Mouse (Mus musculus) liver, embryonic 13.5 days (tissue): ENCODE measurements at regions not wholly inside any gene's neighbourhood (a gene's known extent, or its start where the extent isn't known, plus 50 kb on each side); places are given as distances from the start of the nearest gene placed in this dataset.
A peak's percentile ranks its signal among the peaks of the same experiment; 100 is the strongest.

Source experiments
- ATAC-seq: fragments of 200-750 bp; cut with Nextera tagmentation; 2 replicates; pipeline ENCODE4 v1.8.0; 2017; ENCODE audit warnings: low read depth, mild to moderate bottlenecking, moderate number of reproducible peaks, moderate library complexity
- DNase-seq: peaks from one replicate; pipeline ENCODE4 v3.0.0; 2022
- H3K27ac ChIP-seq: fragments of 300-500 bp; sonication (generic); 2 replicates; pipeline ENCODE4 v1.5.1; 2015; ENCODE audit warnings: moderate library complexity, mild to moderate bottlenecking, inconsistent platforms
- H3K27me3 ChIP-seq: fragments of 300-500 bp; sonication (generic); 2 replicates; pipeline ENCODE4 v1.6.1; 2015; ENCODE audit warnings: mild to moderate bottlenecking, inconsistent platforms
- H3K36me3 ChIP-seq: fragments of 300-500 bp; sonication (generic); 2 replicates; pipeline ENCODE4 v1.6.1; 2015; ENCODE audit warnings: mild to moderate bottlenecking, inconsistent platforms
- H3K4me1 ChIP-seq: fragments of 300-500 bp; sonication (generic); replicated peaks from 2 replicates; pipeline ENCODE4 v1.6.1; 2015; ENCODE audit warnings: inconsistent platforms
- H3K4me2 ChIP-seq: fragments of 300-500 bp; sonication (generic); 2 replicates; pipeline ENCODE4 v1.6.1; 2015; ENCODE audit warnings: inconsistent platforms, mild to moderate bottlenecking, moderate library complexity
- H3K4me3 ChIP-seq: fragments of 300-500 bp; sonication (generic); replicated peaks from 2 replicates; pipeline ENCODE4 v1.5.1; 2015; ENCODE audit warnings: mild to moderate bottlenecking, inconsistent platforms
- H3K9ac ChIP-seq: fragments of 300-500 bp; sonication (generic); 2 replicates; pipeline ENCODE4 v1.6.1; 2015; ENCODE audit warnings: mild to moderate bottlenecking, inconsistent platforms
- H3K9me3 ChIP-seq: fragments of 300-500 bp; sonication (generic); replicated peaks from 2 replicates; pipeline ENCODE4 v1.6.1; 2016; ENCODE audit warnings: inconsistent platforms
- WGBS: fragments of 180-500 bp; shearing (Covaris S2); methylation state at CpG from one replicate; pipeline ENCODE4 v1.1.7; 2015; ENCODE audit not compliant: insufficient replicate concordance; 5-methylcytosine and 5-hydroxymethylcytosine counted together

GRCm38 (mm10) chr10:120610076-120610475, 133.8 kb upstream of the Hmga2 start:
- no peaks in the 10 kb centered on the region for H3K27me3 ChIP-seq
- no peak overlapping the region for H3K27ac ChIP-seq
- no peak overlapping the region for H3K4me2 ChIP-seq
- DNase-seq: no peak
- H3K36me3 ChIP-seq: no peaks in the 10 kb centered on the region
- H3K4me3 ChIP-seq: no peak overlapping the region
- H3K9ac ChIP-seq: no peak overlapping the region
- ATAC-seq: no peak
- 61% methylated on average over 10 of the region's 10 CpGs for WGBS
- no peaks in the 10 kb centered on the region for H3K9me3 ChIP-seq
- no peaks in the 10 kb centered on the region for H3K4me1 ChIP-seq

- ATAC-seq (no peak), DNase-seq (no peak)
- H3K4me1 ChIP-seq: no peaks in the 10 kb centered on the region
- no peak overlapping the region for H3K4me3 ChIP-seq
- no peaks in the 10 kb centered on the region for H3K27me3 ChIP-seq
- H3K9ac ChIP-seq: no peak overlapping the region
- no peaks in the 10 kb centered on the region for H3K36me3 ChIP-seq
- 63% methylated on average over 7 of the region's 7 CpGs for WGBS
- no peak overlapping the region for H3K27ac ChIP-seq
- H3K4me2 ChIP-seq: no peak overlapping the region
- no peaks in the 10 kb centered on the region for H3K9me3 ChIP-seq
These were observed 128.2 kb upstream of the Hmga2 start for GRCm38 (mm10) chr10:120604506-120604905.

GRCm38 (mm10) chr10:120603167-120603566, 126.9 kb upstream of the Hmga2 start:
- Histone ChIP-seq H3K4me2 (no peak overlapping the region), H3K4me1 (no peaks in the 10 kb centered on the region), H3K9me3 (no peaks in the 10 kb centered on the region), H3K36me3 (no peaks in the 10 kb centered on the region), H3K27me3 (no peaks in the 10 kb centered on the region), H3K9ac (no peak overlapping the region), H3K27ac (no peak overlapping the region), H3K4me3 (no peak overlapping the region)
- ATAC-seq (no peak), DNase-seq (no peak)
- WGBS: 66% methylated on average over 4 of the region's 4 CpGs

DNA sequence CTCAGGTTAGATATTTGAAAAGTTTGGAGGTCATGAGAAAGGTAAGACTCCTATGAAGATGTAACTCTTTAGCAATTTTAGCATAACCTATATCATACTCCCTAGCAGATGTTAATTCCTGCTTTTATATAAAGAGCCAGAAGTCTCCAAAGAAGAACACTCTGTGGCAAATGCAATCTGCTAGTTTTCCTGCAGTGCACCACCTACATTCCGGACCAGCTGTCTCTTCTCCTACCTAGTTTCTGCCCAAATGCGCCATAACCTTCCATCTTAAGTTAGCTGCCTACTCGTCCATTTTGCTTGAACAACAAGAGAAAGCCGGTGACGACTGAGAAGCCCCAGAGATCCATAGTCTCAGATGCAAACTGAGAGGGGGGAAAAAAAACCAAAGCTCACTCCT, 124.5 kb upstream of the Hmga2 start:
- no peak overlapping the region for H3K9ac ChIP-seq
- no peaks in the 10 kb centered on the region for H3K4me1 ChIP-seq
- no peaks in the 10 kb centered on the region for H3K36me3 ChIP-seq
- no peak overlapping the region for H3K27ac ChIP-seq
- ATAC-seq: no peak
- DNase-seq: no peak
- no peak overlapping the region for H3K4me3 ChIP-seq
- H3K9me3 ChIP-seq: no peaks in the 10 kb centered on the region
- 83% methylated on average over 5 of the region's 5 CpGs for WGBS
- no peaks in the 10 kb centered on the region for H3K27me3 ChIP-seq
- H3K4me2 ChIP-seq: no peak overlapping the region

- Histone ChIP-seq H3K4me2 (no peak overlapping the region), H3K9ac (no peak overlapping the region), H3K9me3 (no peaks in the 10 kb centered on the region), H3K27ac (no peak overlapping the region), H3K4me3 (no peak overlapping the region), H3K27me3 (no peaks in the 10 kb centered on the region), H3K4me1 (no peaks in the 10 kb centered on the region), H3K36me3 (no peaks in the 10 kb centered on the region)
- no peak for ATAC-seq
- DNase-seq: no peak
- WGBS: 75% methylated on average over 6 of the region's 6 CpGs
These were observed 123.3 kb upstream of the Hmga2 start for GRCm38 (mm10) chr10:120599551-120599950.

DNA sequence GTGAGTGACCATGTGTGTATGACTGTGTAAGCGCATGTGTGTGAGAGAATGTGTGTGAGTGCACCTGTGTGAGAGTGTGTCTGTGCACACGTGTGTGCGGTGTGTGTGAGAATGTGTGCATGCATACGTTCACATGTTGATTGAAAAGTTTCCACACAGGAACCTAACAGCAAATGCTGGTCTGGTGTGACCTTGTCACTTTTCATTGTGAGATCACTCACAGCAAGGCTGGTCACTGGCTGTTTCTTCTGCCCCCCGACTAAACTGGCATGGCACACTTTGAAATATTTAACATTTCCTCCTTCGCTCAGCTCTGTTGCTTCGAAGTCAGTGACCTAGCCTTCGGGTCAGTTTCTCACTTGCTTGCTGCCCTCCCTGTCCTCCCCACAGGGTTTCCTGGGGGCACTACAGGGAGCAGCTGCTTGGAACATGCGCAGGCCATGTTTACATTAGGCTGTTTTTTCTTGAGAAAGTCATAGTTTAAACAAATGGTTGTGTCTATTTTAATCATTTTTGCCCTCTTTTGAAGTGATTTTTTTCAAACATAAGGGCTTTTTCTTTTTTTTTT, 121.1 kb upstream of the Hmga2 start:
- Histone ChIP-seq H3K27me3 (no peaks in the 10 kb centered on the region), H3K4me3 (no peak overlapping the region), H3K4me2 (no peak overlapping the region), H3K36me3 (no peaks in the 10 kb centered on the region), H3K9me3 (no peaks in the 10 kb centered on the region), H3K9ac (no peak overlapping the region), H3K27ac (no peak overlapping the region), H3K4me1 (no peaks in the 10 kb centered on the region)
- no peak for DNase-seq
- no peak for ATAC-seq
- 58% methylated on average over 9 of the region's 9 CpGs for WGBS

DNA sequence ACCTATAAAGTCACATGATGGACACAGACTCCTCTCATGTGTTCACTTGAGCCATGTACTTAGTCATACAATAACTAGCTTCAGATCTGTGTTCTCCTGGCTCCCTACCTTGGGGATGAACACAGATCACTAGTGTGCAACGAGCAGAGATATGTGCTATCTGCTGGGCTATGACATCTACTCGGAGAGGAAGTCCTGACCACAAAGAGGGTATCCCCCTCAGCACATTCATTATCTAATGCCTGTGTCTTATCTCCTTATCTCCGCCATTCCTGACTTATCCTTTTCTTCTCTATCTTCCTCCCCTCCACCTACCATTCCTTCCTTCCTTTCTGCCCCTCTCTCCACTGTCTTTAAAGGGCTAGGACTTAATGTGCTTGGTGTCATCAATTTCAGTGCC, 118.9 kb upstream of the Hmga2 start:
- H3K4me3 ChIP-seq: no peak overlapping the region
- WGBS: 35% methylated on average over 3 of the region's 3 CpGs

DNA sequence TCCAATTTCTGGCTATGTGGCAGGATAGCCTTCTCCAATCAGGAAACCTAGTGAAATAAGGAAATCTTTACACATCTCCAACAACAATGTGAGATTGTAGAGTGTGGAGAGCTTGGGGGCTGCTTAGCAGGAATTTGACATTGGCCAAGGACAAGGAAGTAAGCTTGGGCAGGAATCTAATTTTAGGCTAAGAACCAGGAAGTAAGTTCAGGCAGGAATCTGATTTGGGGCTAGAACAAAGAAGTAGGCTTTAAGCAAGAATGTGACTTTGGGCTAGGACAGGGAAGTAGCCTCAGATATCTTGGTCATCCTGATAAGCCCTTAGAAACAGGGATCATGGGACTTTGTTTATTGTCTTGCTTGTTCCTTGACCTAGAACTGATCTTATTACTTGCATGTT, 117.6 kb upstream of the Hmga2 start:
- Histone ChIP-seq H3K4me3 (no peak overlapping the region), H3K9ac (no peak overlapping the region), H3K27ac (no peak overlapping the region), H3K4me2 (no peak overlapping the region), H3K9me3 (no peaks in the 10 kb centered on the region), H3K27me3 (no peaks in the 10 kb centered on the region), H3K4me1 (no peaks in the 10 kb centered on the region), H3K36me3 (no peaks in the 10 kb centered on the region)
- ATAC-seq: no peak
- DNase-seq: no peak

More for the DNA sequence above, 118.9 kb upstream of the Hmga2 start:
- ATAC-seq: no peak
- H3K9ac ChIP-seq: no peak overlapping the region
- no peak for DNase-seq
- H3K27me3 ChIP-seq: no peaks in the 10 kb centered on the region
- H3K4me1 ChIP-seq: no peaks in the 10 kb centered on the region
- H3K4me2 ChIP-seq: no peak overlapping the region
- H3K9me3 ChIP-seq: no peaks in the 10 kb centered on the region
- no peak overlapping the region for H3K27ac ChIP-seq
- H3K36me3 ChIP-seq: no peaks in the 10 kb centered on the region

DNA sequence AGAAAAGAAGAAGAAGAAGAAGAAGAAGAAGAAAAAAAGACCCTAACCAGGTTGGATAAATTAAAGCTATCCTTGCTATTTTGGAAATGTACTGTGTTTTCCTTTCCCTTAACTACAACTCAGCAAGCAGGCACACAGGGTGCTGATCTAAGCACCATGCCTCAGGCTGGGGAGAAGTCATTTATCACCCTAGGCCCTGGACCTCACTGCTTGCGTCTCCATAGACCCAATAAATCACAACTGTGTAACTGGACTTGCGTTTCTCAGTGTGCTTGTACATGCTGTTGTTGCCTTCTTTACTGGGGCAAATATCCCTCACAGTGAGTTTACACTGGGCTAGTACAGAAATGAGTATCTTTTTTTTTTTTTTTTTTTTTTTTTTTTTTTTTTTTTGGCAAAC, 113.4 kb upstream of the Hmga2 start:
- no peak for ATAC-seq
- Histone ChIP-seq H3K9me3 (no peaks in the 10 kb centered on the region), H3K4me1 (no peaks in the 10 kb centered on the region), H3K36me3 (no peaks in the 10 kb centered on the region), H3K27ac (no peak overlapping the region), H3K4me2 (no peak overlapping the region), H3K27me3 (no peaks in the 10 kb centered on the region), H3K4me3 (no peak overlapping the region), H3K9ac (no peak overlapping the region)
- 57% methylated on average over 2 of the region's 2 CpGs for WGBS
- DNase-seq: no peak

GRCm38 (mm10) chr10:120587854-120588633, 111.8 kb upstream of the Hmga2 start:
- H3K4me2 ChIP-seq: no peak overlapping the region
- WGBS: 64% methylated on average over 8 of the region's 8 CpGs

DNA sequence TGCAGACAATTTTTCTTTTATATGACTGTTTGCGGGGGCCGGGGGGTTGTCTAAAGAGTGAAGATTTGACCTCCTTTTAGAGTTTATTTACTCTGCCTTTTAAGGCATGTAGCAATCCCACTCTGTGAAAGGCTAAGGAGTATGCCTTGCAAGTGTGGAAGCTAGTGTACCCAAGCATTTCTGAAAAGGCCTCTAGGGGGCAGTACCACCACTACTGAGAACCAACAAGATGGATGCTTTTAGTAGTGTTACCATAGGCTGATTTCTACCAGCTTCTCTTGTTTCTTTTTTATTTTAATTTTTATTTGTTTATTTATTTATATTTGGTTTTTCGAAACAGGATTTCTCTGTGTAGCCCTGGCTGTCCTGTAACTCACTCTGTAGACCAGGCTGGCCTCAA, 110.9 kb upstream of the Hmga2 start:
- DNase-seq (peak; percentile 9), ATAC-seq (no peak)
- no peak overlapping the region for H3K4me3 ChIP-seq
- whole genome bisulfite sequencing: 59% methylated on average over 3 of the region's 3 CpGs
- no peaks in the 10 kb centered on the region for H3K9me3 ChIP-seq
- H3K4me1 ChIP-seq: 0 out of 2 replicates have a peak, but pooled peaks cover 3% of the 10 kb centered on the region
- no peak overlapping the region for H3K9ac ChIP-seq
- H3K4me2 ChIP-seq: no peak overlapping the region
- H3K36me3 ChIP-seq: no peaks in the 10 kb centered on the region
- H3K27me3 ChIP-seq: no peaks in the 10 kb centered on the region
- no peak overlapping the region for H3K27ac ChIP-seq

More at GRCm38 (mm10) chr10:120587854-120588633, 111.8 kb upstream of the Hmga2 start:
- DNase-seq (no peak), ATAC-seq (no peak)
- no peak overlapping the region for H3K27ac ChIP-seq
- no peaks in the 10 kb centered on the region for H3K9me3 ChIP-seq
- H3K9ac ChIP-seq: no peak overlapping the region
- H3K36me3 ChIP-seq: no peaks in the 10 kb centered on the region
- H3K27me3 ChIP-seq: no peaks in the 10 kb centered on the region
- no peak overlapping the region for H3K4me3 ChIP-seq
- no peaks in the 10 kb centered on the region for H3K4me1 ChIP-seq

DNA sequence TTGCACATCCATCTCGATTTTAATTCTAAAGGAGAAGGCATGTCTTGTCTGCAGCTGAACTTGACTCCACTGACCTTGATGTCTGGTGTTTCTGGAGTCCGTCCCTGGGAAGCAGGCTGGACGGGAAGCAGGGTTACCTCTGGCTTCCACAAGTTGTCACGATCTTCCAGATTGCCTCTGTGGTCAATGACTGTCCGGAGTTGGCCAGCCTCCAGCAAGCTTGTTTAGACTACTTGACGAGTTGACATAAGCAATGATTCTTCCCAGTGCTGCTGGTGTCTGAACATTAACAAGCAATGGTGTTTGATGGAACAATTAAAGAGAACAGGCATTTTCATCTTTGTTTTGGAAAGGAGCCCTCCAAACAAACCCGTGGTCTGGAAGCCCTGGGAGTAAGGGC, 106.2 kb upstream of the Hmga2 start:
- no peak overlapping the region for H3K9ac ChIP-seq
- DNase-seq (no peak), ATAC-seq (no peak)
- H3K4me2 ChIP-seq: no peak overlapping the region
- WGBS: 21% methylated on average over 7 of the region's 7 CpGs
- H3K4me1 ChIP-seq: 0 out of 2 replicates have a peak, but pooled peaks cover 4% of the 10 kb centered on the region
- no peaks in the 10 kb centered on the region for H3K36me3 ChIP-seq
- no peak overlapping the region for H3K27ac ChIP-seq
- H3K4me3 ChIP-seq: no peak overlapping the region
- no peaks in the 10 kb centered on the region for H3K27me3 ChIP-seq
- H3K9me3 ChIP-seq: no peaks in the 10 kb centered on the region
